Mouse (Mus musculus): Measurements from ENCODE around the gene Nlrp6. TPM values are rescaled to one million over a fixed set of nuclear protein-coding genes. Genes with fewer than 3 reads are reported as not detected.
"Not testable (repeated sequence)": the region's sequence is repeated elsewhere in the genome, so short reads cannot be mapped to it uniquely, and the experiment has no call there.

The Nlrp6 gene
- polyA plus RNA-seq, 1 experiment: 0.23 TPM

- Histone ChIP-seq H3K27ac (ENCODE audit: control insufficient read depth, insufficient read depth, low read depth, low read length) (peak overlapping the region; percentile 89), H3K4me1 (ENCODE audit: control insufficient read depth, insufficient read depth, low read length) (peaks cover 3% of the 10 kb centered on the region), H3K27me3 (ENCODE audit: control insufficient read depth, insufficient read depth, low read length) (no peaks in the 10 kb centered on the region), H3K4me3 (ENCODE audit: control insufficient read depth, low read depth, low read length) (peak overlapping the region; percentile 97), H3K36me3 (ENCODE audit: control insufficient read depth, insufficient read depth, low read length) (peaks cover 3% of the 10 kb centered on the region)
- TF ChIP-seq CTCF (IDR thresholded peaks at IDR 0.05; ENCODE audit: control insufficient read depth, insufficient read depth, insufficient replicate concordance, low read depth, low read length) (no peak), POLR2A (IDR thresholded peaks at IDR 0.05; ENCODE audit: control insufficient read depth, low read depth, low read length) (no peak; the same call in 1 of the 2 replicates)
Observed at GRCm38 (mm10) chr7:140882469-140882803, 38.3 kb upstream of the Nlrp6 start.

GRCm38 (mm10) chr7:140890636-140891035 lies 30.1 kb upstream of the Nlrp6 start:
- not testable (repeated sequence) for H3K4me1 ChIP-seq (ENCODE audit: control insufficient read depth, insufficient read depth, low read length); H3K36me3 ChIP-seq (ENCODE audit: control insufficient read depth, insufficient read depth, low read length)

GRCm38 (mm10) chr7:140894031-140894430 lies 26.7 kb upstream of the Nlrp6 start:
- Histone ChIP-seq H3K27me3 (ENCODE audit: control insufficient read depth, insufficient read depth, low read length) (no peaks in the 10 kb centered on the region), H3K4me3 (ENCODE audit: control insufficient read depth, low read depth, low read length) (no peak overlapping the region), H3K36me3 (ENCODE audit: control insufficient read depth, insufficient read depth, low read length) (peaks cover 2% of the 10 kb centered on the region), H3K4me1 (ENCODE audit: control insufficient read depth, insufficient read depth, low read length) (no peaks in the 10 kb centered on the region), H3K27ac (ENCODE audit: control insufficient read depth, insufficient read depth, low read depth, low read length) (no peak overlapping the region)
- TF ChIP-seq CTCF (IDR thresholded peaks at IDR 0.05; ENCODE audit: control insufficient read depth, insufficient read depth, insufficient replicate concordance, low read depth, low read length) (no peak), POLR2A (IDR thresholded peaks at IDR 0.05; ENCODE audit: control insufficient read depth, low read depth, low read length) (no peak)

More at GRCm38 (mm10) chr7:140890636-140891035, 30.1 kb upstream of the Nlrp6 start:
- not testable (repeated sequence) for H3K27ac ChIP-seq (ENCODE audit: control insufficient read depth, insufficient read depth, low read depth, low read length); H3K4me3 ChIP-seq (ENCODE audit: control insufficient read depth, low read depth, low read length); H3K27me3 ChIP-seq (ENCODE audit: control insufficient read depth, insufficient read depth, low read length)

GRCm38 (mm10) chr7:140894611-140895010 lies 26.1 kb upstream of the Nlrp6 start:
- H3K27me3 ChIP-seq (ENCODE audit: control insufficient read depth, insufficient read depth, low read length): no peaks in the 10 kb centered on the region
- no peak overlapping the region for H3K27ac ChIP-seq (ENCODE audit: control insufficient read depth, insufficient read depth, low read depth, low read length)
- H3K36me3 ChIP-seq (ENCODE audit: control insufficient read depth, insufficient read depth, low read length): peaks cover 2% of the 10 kb centered on the region
- no peaks in the 10 kb centered on the region for H3K4me1 ChIP-seq (ENCODE audit: control insufficient read depth, insufficient read depth, low read length)
- no peak overlapping the region for H3K4me3 ChIP-seq (ENCODE audit: control insufficient read depth, low read depth, low read length)
- no peak for TF ChIP-seq CTCF (IDR thresholded peaks at IDR 0.05; ENCODE audit: control insufficient read depth, insufficient read depth, insufficient replicate concordance, low read depth, low read length)
- TF ChIP-seq POLR2A (IDR thresholded peaks at IDR 0.05; ENCODE audit: control insufficient read depth, low read depth, low read length): no peak

- no peaks in the 10 kb centered on the region for H3K4me1 ChIP-seq (ENCODE audit: control insufficient read depth, insufficient read depth, low read length)
- H3K27ac ChIP-seq (ENCODE audit: control insufficient read depth, insufficient read depth, low read depth, low read length): no peak overlapping the region
- H3K4me3 ChIP-seq (ENCODE audit: control insufficient read depth, low read depth, low read length): no peak overlapping the region
- no peaks in the 10 kb centered on the region for H3K36me3 ChIP-seq (ENCODE audit: control insufficient read depth, insufficient read depth, low read length)
- no peaks in the 10 kb centered on the region for H3K27me3 ChIP-seq (ENCODE audit: control insufficient read depth, insufficient read depth, low read length)
- no peak for TF ChIP-seq POLR2A (IDR thresholded peaks at IDR 0.05; ENCODE audit: control insufficient read depth, low read depth, low read length)
- TF ChIP-seq CTCF (IDR thresholded peaks at IDR 0.05; ENCODE audit: control insufficient read depth, insufficient read depth, insufficient replicate concordance, low read depth, low read length): no peak
Observed at GRCm38 (mm10) chr7:140897863-140898262, 22.8 kb upstream of the Nlrp6 start.

GRCm38 (mm10) chr7:140899121-140899520 lies 21.6 kb upstream of the Nlrp6 start:
- H3K27me3 ChIP-seq (ENCODE audit: control insufficient read depth, insufficient read depth, low read length): no peaks in the 10 kb centered on the region
- TF ChIP-seq POLR2A (IDR thresholded peaks at IDR 0.05; ENCODE audit: control insufficient read depth, low read depth, low read length) (no peak), CTCF (IDR thresholded peaks at IDR 0.05; ENCODE audit: control insufficient read depth, insufficient read depth, insufficient replicate concordance, low read depth, low read length) (no peak)
- H3K4me1 ChIP-seq (ENCODE audit: control insufficient read depth, insufficient read depth, low read length): no peaks in the 10 kb centered on the region
- no peak overlapping the region for H3K4me3 ChIP-seq (ENCODE audit: control insufficient read depth, low read depth, low read length)
- H3K36me3 ChIP-seq (ENCODE audit: control insufficient read depth, insufficient read depth, low read length): no peaks in the 10 kb centered on the region
- no peak overlapping the region for H3K27ac ChIP-seq (ENCODE audit: control insufficient read depth, insufficient read depth, low read depth, low read length)

GRCm38 (mm10) chr7:140900220-140900619 lies 20.5 kb upstream of the Nlrp6 start, which contains the start of gene Cox8b:
Cox8b (minus strand) TSS chr7:140900446.
- Histone ChIP-seq H3K27me3 (ENCODE audit: control insufficient read depth, insufficient read depth, low read length) (no peaks in the 10 kb centered on the region), H3K4me3 (ENCODE audit: control insufficient read depth, low read depth, low read length) (no peak within 1 kb of the TSS), H3K27ac (ENCODE audit: control insufficient read depth, insufficient read depth, low read depth, low read length) (no peak within 1 kb of the TSS), H3K36me3 (ENCODE audit: control insufficient read depth, insufficient read depth, low read length) (no peaks in the 10 kb centered on the region), H3K4me1 (ENCODE audit: control insufficient read depth, insufficient read depth, low read length) (no peaks in the 10 kb centered on the region)
- TF ChIP-seq POLR2A (IDR thresholded peaks at IDR 0.05; ENCODE audit: control insufficient read depth, low read depth, low read length): no peak
- no peak for TF ChIP-seq CTCF (IDR thresholded peaks at IDR 0.05; ENCODE audit: control insufficient read depth, insufficient read depth, insufficient replicate concordance, low read depth, low read length)

All from testis, adult 2 months (tissue).